Mouse (Mus musculus): Measurements from ENCODE around the gene Cpped1. TPM values are rescaled to one million over a fixed set of nuclear protein-coding genes. Genes with fewer than 3 reads are reported as not detected.

The Cpped1 gene
- polyA plus RNA-seq, 1 experiment from 2014 or later = 17.6 TPM

DNA sequence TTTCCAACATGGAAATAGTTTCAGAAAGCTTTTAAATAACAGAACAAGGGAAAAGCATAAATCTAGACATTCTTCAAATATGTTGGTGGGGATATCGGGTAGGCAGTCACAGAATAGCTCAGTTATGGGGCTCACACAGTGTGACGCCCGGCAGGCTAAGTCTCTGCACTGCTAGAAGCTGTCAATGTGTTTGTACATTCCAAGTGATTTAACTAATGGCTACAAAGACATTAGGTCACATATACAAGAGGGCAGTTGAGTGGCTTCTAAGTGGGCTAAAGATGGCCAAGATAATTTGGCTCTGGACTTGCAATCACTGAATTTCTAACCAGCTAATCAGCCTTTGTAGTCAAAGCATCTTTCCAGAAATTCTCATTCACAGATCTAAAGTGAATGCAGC is 19.1 kb downstream of the Cpped1 start:
- no peak overlapping the region for H3K4me2 ChIP-seq (replicated peaks)
- no peaks in the 10 kb centered on the region for H3K9me3 ChIP-seq
- no peak overlapping the region for H3K27ac ChIP-seq
- no peaks in the 10 kb centered on the region for H3K27me3 ChIP-seq
- H3K36me3 ChIP-seq = peaks cover 15% of the 10 kb centered on the region
- 70% methylated on average over 3 of the region's 3 CpGs for WGBS
- ATAC-seq = no peak
- no peak overlapping the region for H3K9ac ChIP-seq (replicated peaks)
- no peak overlapping the region for H3K4me3 ChIP-seq (replicated peaks)
- no peaks in the 10 kb centered on the region for H3K4me1 ChIP-seq (replicated peaks)

- no peak for ATAC-seq
- 85% methylated on average over 3 of the region's 3 CpGs for WGBS
- no peak overlapping the region for H3K4me3 ChIP-seq (replicated peaks)
- no peak overlapping the region for H3K4me2 ChIP-seq (replicated peaks)
- H3K27me3 ChIP-seq = no peaks in the 10 kb centered on the region
- H3K27ac ChIP-seq = no peak overlapping the region
- no peak overlapping the region for H3K9ac ChIP-seq (replicated peaks)
- no peaks in the 10 kb centered on the region for H3K4me1 ChIP-seq (replicated peaks)
- H3K9me3 ChIP-seq = no peaks in the 10 kb centered on the region
- peaks cover 18% of the 10 kb centered on the region for H3K36me3 ChIP-seq
Observed at GRCm38 (mm10) chr16:11889741-11890140, 19.5 kb downstream of the Cpped1 start.

- H3K4me1 ChIP-seq (replicated peaks) = no peaks in the 10 kb centered on the region
- peaks cover 13% of the 10 kb centered on the region for H3K36me3 ChIP-seq
- no peak overlapping the region for H3K27ac ChIP-seq
- 73% methylated on average over 6 of the region's 6 CpGs for WGBS
- no peak overlapping the region for H3K4me2 ChIP-seq (replicated peaks)
- no peak overlapping the region for H3K4me3 ChIP-seq (replicated peaks)
- H3K9me3 ChIP-seq = no peaks in the 10 kb centered on the region
- H3K27me3 ChIP-seq = no peaks in the 10 kb centered on the region
- H3K9ac ChIP-seq (replicated peaks) = no peak overlapping the region
- no peak for ATAC-seq
Observed at GRCm38 (mm10) chr16:11881795-11882194, 27.4 kb downstream of the Cpped1 start.

GRCm38 (mm10) chr16:11880461-11880860 is 28.8 kb downstream of the Cpped1 start:
- 0 out of 2 replicates have a peak, but pooled peaks cover 6% of the 10 kb centered on the region for H3K36me3 ChIP-seq
- no peaks in the 10 kb centered on the region for H3K4me1 ChIP-seq (replicated peaks)
- no peaks in the 10 kb centered on the region for H3K27me3 ChIP-seq
- WGBS = 88% methylated on average over 6 of the region's 6 CpGs
- no peaks in the 10 kb centered on the region for H3K9me3 ChIP-seq
- ATAC-seq = no peak
- H3K4me3 ChIP-seq (replicated peaks) = no peak overlapping the region
- H3K4me2 ChIP-seq (replicated peaks) = no peak overlapping the region
- H3K9ac ChIP-seq (replicated peaks) = no peak overlapping the region
- no peak overlapping the region for H3K27ac ChIP-seq

- H3K36me3 ChIP-seq = no peaks in the 10 kb centered on the region
- ATAC-seq = no peak
- no peaks in the 10 kb centered on the region for H3K9me3 ChIP-seq
- H3K27me3 ChIP-seq = no peaks in the 10 kb centered on the region
- H3K9ac ChIP-seq (replicated peaks) = no peak overlapping the region
- H3K4me2 ChIP-seq (replicated peaks) = no peak overlapping the region
- H3K4me1 ChIP-seq (replicated peaks) = no peaks in the 10 kb centered on the region
- 91% methylated on average over 6 of the region's 6 CpGs for WGBS
- H3K4me3 ChIP-seq (replicated peaks) = no peak overlapping the region
- no peak overlapping the region for H3K27ac ChIP-seq
Observed at GRCm38 (mm10) chr16:11879196-11879595, 30.0 kb downstream of the Cpped1 start.

DNA sequence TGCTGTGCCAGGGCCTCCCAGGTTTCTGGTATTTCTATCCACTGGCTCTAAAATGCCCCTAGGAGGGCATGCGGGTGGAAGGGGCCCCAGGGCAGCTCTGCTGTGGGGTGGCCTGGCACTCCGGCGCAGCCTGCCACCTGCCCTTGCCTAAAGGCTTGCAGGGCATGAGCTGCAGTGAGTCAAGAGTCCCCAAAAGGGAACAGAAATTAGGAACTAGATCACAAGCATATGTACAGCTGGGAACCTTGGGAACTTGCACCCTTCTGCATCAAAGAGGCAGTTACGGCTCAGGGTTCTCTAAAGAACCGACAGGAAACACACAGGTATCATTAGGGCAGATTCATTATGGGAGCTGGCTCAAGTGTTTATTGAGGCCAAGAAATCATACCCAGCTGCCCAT is 34.0 kb downstream of the Cpped1 start:
- Histone ChIP-seq H3K9me3 (no peaks in the 10 kb centered on the region), H3K4me2 (replicated peaks) (no peak overlapping the region), H3K27me3 (no peaks in the 10 kb centered on the region), H3K4me1 (replicated peaks) (no peaks in the 10 kb centered on the region), H3K9ac (replicated peaks) (no peak overlapping the region), H3K36me3 (no peaks in the 10 kb centered on the region), H3K4me3 (replicated peaks) (no peak overlapping the region), H3K27ac (no peak overlapping the region)
- 91% methylated on average over 5 of the region's 5 CpGs for WGBS
- no peak for ATAC-seq

- H3K4me3 ChIP-seq (replicated peaks) = no peak overlapping the region
- H3K4me1 ChIP-seq (replicated peaks) = no peaks in the 10 kb centered on the region
- WGBS = 87% methylated on average over 3 of the region's 3 CpGs
- no peaks in the 10 kb centered on the region for H3K9me3 ChIP-seq
- H3K9ac ChIP-seq (replicated peaks) = no peak overlapping the region
- H3K27me3 ChIP-seq = no peaks in the 10 kb centered on the region
- no peaks in the 10 kb centered on the region for H3K36me3 ChIP-seq
- ATAC-seq = no peak
- H3K4me2 ChIP-seq (replicated peaks) = no peak overlapping the region
- H3K27ac ChIP-seq = no peak overlapping the region
Observed at GRCm38 (mm10) chr16:11873292-11873691, 36.0 kb downstream of the Cpped1 start.

DNA sequence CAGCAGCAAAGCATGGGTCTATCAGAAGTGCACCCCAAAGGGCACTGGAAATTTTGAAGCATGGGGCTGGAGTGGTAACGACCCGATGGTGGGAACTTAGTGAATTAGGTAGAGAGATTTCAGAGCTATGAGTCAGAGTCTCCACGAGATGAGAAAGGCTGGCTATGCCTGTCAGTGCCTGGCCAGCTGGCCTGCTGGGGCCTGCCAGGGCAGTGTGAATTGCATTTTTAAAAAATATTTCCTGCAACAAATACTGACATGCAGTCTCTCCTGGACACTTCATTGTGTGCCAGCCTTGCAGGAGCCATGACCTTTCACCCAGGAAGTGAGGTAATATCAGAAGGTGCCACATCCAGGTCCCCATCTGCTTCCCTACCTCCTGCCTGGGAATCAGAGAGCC is 40.8 kb downstream of the Cpped1 start:
- Histone ChIP-seq H3K4me1 (replicated peaks) (no peaks in the 10 kb centered on the region), H3K4me3 (replicated peaks) (no peak overlapping the region), H3K9me3 (no peaks in the 10 kb centered on the region), H3K36me3 (no peaks in the 10 kb centered on the region), H3K9ac (replicated peaks) (no peak overlapping the region), H3K4me2 (replicated peaks) (no peak overlapping the region), H3K27ac (no peak overlapping the region), H3K27me3 (no peaks in the 10 kb centered on the region)
- WGBS = 89% methylated on average over 3 of the region's 3 CpGs
- ATAC-seq = no peak

DNA sequence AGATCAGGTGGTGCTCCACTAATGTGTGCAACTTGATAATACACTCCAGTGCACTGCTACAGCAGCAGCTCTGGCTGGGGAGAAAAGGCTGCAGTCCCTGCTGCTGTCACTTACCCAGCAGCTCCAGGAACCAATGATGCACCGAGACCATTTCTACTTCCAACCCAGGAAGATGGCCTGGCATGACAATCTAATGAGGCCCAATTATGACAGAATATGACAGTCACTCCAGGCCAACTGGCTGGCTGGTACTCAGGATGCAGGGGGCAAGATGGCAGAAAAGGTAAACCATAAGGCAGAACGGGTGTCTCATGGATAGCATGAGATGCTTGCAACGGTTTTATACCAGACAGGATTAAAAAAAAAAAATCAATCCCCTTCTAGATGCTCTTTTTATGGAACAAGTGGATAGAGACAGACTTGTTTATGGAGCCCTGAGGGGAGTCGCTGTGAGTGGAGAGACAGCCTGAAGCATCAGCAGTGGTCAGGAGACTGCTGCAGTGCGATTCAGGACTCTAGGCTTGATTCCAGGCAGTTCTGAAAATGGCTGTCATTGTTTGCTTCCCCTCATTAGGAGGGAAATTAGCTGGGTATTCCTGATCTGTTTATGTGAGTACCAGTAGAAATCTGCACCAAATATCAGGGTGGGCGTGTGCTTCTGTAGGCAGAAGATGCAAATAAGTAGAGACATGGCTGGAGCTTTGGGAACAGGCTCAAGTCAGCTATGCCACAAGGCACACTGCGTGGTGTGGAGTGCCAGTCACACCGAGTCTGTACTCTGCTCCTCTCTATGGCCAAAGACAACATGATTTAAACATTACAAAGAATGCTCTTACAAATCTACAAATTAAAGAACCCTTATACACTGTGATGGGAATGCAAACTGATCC is 56.3 kb downstream of the Cpped1 start:
- Histone ChIP-seq H3K27me3 (no peaks in the 10 kb centered on the region), H3K9me3 (no peaks in the 10 kb centered on the region), H3K4me2 (replicated peaks) (no peak overlapping the region), H3K36me3 (peaks cover 3% of the 10 kb centered on the region; the same call in 1 of the 2 replicates), H3K4me1 (replicated peaks) (peaks cover 9% of the 10 kb centered on the region), H3K9ac (replicated peaks) (no peak overlapping the region), H3K27ac (peak overlapping the region; percentile 14; the same call in 1 of the 2 replicates), H3K4me3 (replicated peaks) (no peak overlapping the region)
- 78% methylated on average over 8 of the region's 8 CpGs for WGBS
- peak; percentile 50 for ATAC-seq

- Histone ChIP-seq H3K4me1 (replicated peaks) (peaks cover 10% of the 10 kb centered on the region), H3K9me3 (no peaks in the 10 kb centered on the region), H3K4me3 (replicated peaks) (no peak overlapping the region), H3K4me2 (replicated peaks) (no peak overlapping the region), H3K9ac (replicated peaks) (no peak overlapping the region), H3K27ac (no peak overlapping the region), H3K36me3 (peaks cover 3% of the 10 kb centered on the region; the same call in 1 of the 2 replicates), H3K27me3 (no peaks in the 10 kb centered on the region)
- ATAC-seq = no peak
- 88% methylated on average over 5 of the region's 5 CpGs for WGBS
Observed at GRCm38 (mm10) chr16:11848990-11849658, 60.1 kb downstream of the Cpped1 start.

- no peak for ATAC-seq
- WGBS = 74% methylated on average over 5 of the region's 5 CpGs
- H3K9me3 ChIP-seq = no peaks in the 10 kb centered on the region
- H3K4me1 ChIP-seq (replicated peaks) = peaks cover 5% of the 10 kb centered on the region; the same call in 1 of the 2 replicates
- peaks cover 3% of the 10 kb centered on the region; the same call in 1 of the 2 replicates for H3K36me3 ChIP-seq
- no peaks in the 10 kb centered on the region for H3K27me3 ChIP-seq
- H3K4me3 ChIP-seq (replicated peaks) = no peak overlapping the region
- peak overlapping the region; percentile 47; the same call in 1 of the 2 replicates for H3K27ac ChIP-seq
- no peak overlapping the region for H3K9ac ChIP-seq (replicated peaks)
- H3K4me2 ChIP-seq (replicated peaks) = no peak overlapping the region
Observed at GRCm38 (mm10) chr16:11845309-11845708, 63.9 kb downstream of the Cpped1 start.

- no peaks in the 10 kb centered on the region for H3K27me3 ChIP-seq
- no peak overlapping the region for H3K27ac ChIP-seq
- WGBS = 84% methylated on average over 2 of the region's 2 CpGs
- no peak overlapping the region for H3K9ac ChIP-seq (replicated peaks)
- no peak overlapping the region for H3K4me3 ChIP-seq (replicated peaks)
- no peaks in the 10 kb centered on the region for H3K36me3 ChIP-seq
- peaks cover 5% of the 10 kb centered on the region; the same call in 1 of the 2 replicates for H3K4me1 ChIP-seq (replicated peaks)
- H3K9me3 ChIP-seq = no peaks in the 10 kb centered on the region
- no peak for ATAC-seq
- H3K4me2 ChIP-seq (replicated peaks) = no peak overlapping the region
Observed at GRCm38 (mm10) chr16:11843441-11843840, 65.8 kb downstream of the Cpped1 start.
